Mouse (Mus musculus): ENCODE data around the gene Mast3.

- TF ChIP-seq POLR2A (IDR thresholded peaks at IDR 0.05; ENCODE audit: insufficient read length, low read depth) (no peak), POLR2AphosphoS2 (IDR thresholded peaks at IDR 0.05; ENCODE audit: insufficient read length, low read depth) (no peak), MAX (IDR thresholded peaks at IDR 0.05; ENCODE audit: low read depth) (no peak), REST (IDR thresholded peaks at IDR 0.05; ENCODE audit: insufficient read depth, insufficient read length) (no peak), USF1 (IDR thresholded peaks at IDR 0.05; ENCODE audit: low read depth) (no peak), TCF12 (IDR thresholded peaks at IDR 0.05; ENCODE audit: insufficient read depth, poor library complexity, severe bottlenecking) (no peak), MYOD1 (IDR thresholded peaks at IDR 0.05; ENCODE audit: control insufficient read depth in 1 of 3, insufficient read length in 2 of 3, low read depth in 2 of 3) (no peak), CEBPB (IDR thresholded peaks at IDR 0.05; ENCODE audit: insufficient read depth, poor library complexity, severe bottlenecking) (no peak), MYOG (IDR thresholded peaks at IDR 0.05; ENCODE audit: control insufficient read depth in 1 of 3, insufficient read depth in 1 of 3, insufficient read length in 2 of 3, low read depth in 2 of 3) (peak in 1 of 3 experiments; percentile 2), E2F4 (IDR thresholded peaks at IDR 0.05; ENCODE audit: insufficient read depth) (no peak), SRF (IDR thresholded peaks at IDR 0.05; ENCODE audit: control insufficient read depth, insufficient read length, low read depth) (no peak)
Observed at GRCm38 (mm10) chr8:70792700-70793099, 12.2 kb downstream of the Mast3 start.

Data from myocyte (in vitro differentiated cells).